Mouse (Mus musculus) forebrain, embryonic 12.5 days (tissue): ENCODE measurements around the gene Lyar. TPM values are rescaled to one million over a fixed set of nuclear protein-coding genes. Genes with fewer than 3 reads are reported as not detected.
A peak's percentile ranks its signal among the peaks of the same experiment; 100 is the strongest.

Source experiments
- ATAC-seq: fragments of 200-750 bp; cut with Nextera tagmentation; 2 replicates; pipeline ENCODE4 v1.8.0; 2017; ENCODE audit warnings: moderate TSS enrichment; ENCODE audit not compliant: low FRiP score
- H3K27ac ChIP-seq: fragments of 300-500 bp; sonication (generic); 2 replicates; pipeline ENCODE4 v1.5.1; 2016; ENCODE audit warnings: mild to moderate bottlenecking
- H3K27me3 ChIP-seq: fragments of 300-500 bp; sonication (generic); 2 replicates; pipeline ENCODE4 v1.6.1; 2016; ENCODE audit warnings: mild to moderate bottlenecking
- H3K36me3 ChIP-seq: fragments of 300-500 bp; sonication (generic); replicated peaks from 2 replicates; pipeline ENCODE4 v1.6.1; 2016; ENCODE audit warnings: mild to moderate bottlenecking
- H3K4me1 ChIP-seq: fragments of 300-500 bp; sonication (generic); 2 replicates; pipeline ENCODE4 v1.6.1; 2016
- H3K4me2 ChIP-seq: fragments of 300-500 bp; sonication (generic); 2 replicates; pipeline ENCODE4 v1.6.1; 2016; ENCODE audit warnings: mild to moderate bottlenecking, moderate library complexity
- H3K4me3 ChIP-seq: fragments of 300-500 bp; sonication (generic); replicated peaks from 2 replicates; pipeline ENCODE4 v1.5.1; 2016; ENCODE audit warnings: mild to moderate bottlenecking
- H3K9ac ChIP-seq: fragments of 300-500 bp; sonication (generic); 2 replicates; pipeline ENCODE4 v1.6.1; 2016; ENCODE audit warnings: mild to moderate bottlenecking
- H3K9me3 ChIP-seq: fragments of 300-500 bp; sonication (generic); 2 replicates; pipeline ENCODE4 v1.6.1; 2016
- WGBS: fragments of 180-500 bp; shearing (Covaris S2); methylation state at CpG from one replicate; pipeline ENCODE4 v1.1.7; 2016; 5-methylcytosine and 5-hydroxymethylcytosine counted together
- polyA plus RNA-seq: library from polyadenylated mRNA; unstranded; fragments of >200 nt; fragmentation: Nextera tagmentation; extraction: Ambion mirVana; gene quantifications from 2 replicates; pipeline ENCODE4 v1.2.1, GENCODE M21; 2016

The Lyar gene
- polyA plus RNA-seq, 1 experiment from 2014 or later: 117 TPM

- ATAC-seq: no peak
- Histone ChIP-seq H3K9me3 (no peaks in the 10 kb centered on the region), H3K4me1 (peaks cover 7% of the 10 kb centered on the region), H3K27ac (no peak overlapping the region), H3K27me3 (no peaks in the 10 kb centered on the region), H3K4me2 (no peak overlapping the region), H3K9ac (no peak overlapping the region), H3K4me3 (no peak overlapping the region), H3K36me3 (peaks cover 9% of the 10 kb centered on the region)
- WGBS: 81% methylated on average over 8 of the region's 8 CpGs
Observed at GRCm38 (mm10) chr5:38258034-38258772, 37.9 kb downstream of the Lyar start.

- H3K27me3 ChIP-seq: no peaks in the 10 kb centered on the region
- WGBS: 82% methylated on average over 5 of the region's 5 CpGs
- peaks cover 15% of the 10 kb centered on the region for H3K36me3 ChIP-seq
- H3K4me3 ChIP-seq: no peak overlapping the region
- ATAC-seq: no peak
- H3K9me3 ChIP-seq: no peaks in the 10 kb centered on the region
- no peak overlapping the region for H3K4me2 ChIP-seq
- no peak overlapping the region for H3K9ac ChIP-seq
- no peak overlapping the region for H3K27ac ChIP-seq
- H3K4me1 ChIP-seq: peaks cover 7% of the 10 kb centered on the region
Observed at GRCm38 (mm10) chr5:38258773-38259146, 38.5 kb downstream of the Lyar start.

- ATAC-seq: peak; percentile 1
- H3K27ac ChIP-seq: peak overlapping the region; percentile 66
- WGBS: 46% methylated on average over 9 of the region's 9 CpGs
Observed at GRCm38 (mm10) chr5:38259455-38260106, 39.3 kb downstream of the Lyar start.

GRCm38 (mm10) chr5:38260107-38260682, 39.9 kb downstream of the Lyar start, which contains the start of gene Tmem128:
Gene Tmem128, plus strand, starts transcription at chr5:38260185.
- Histone ChIP-seq H3K4me1 (peaks cover 7% of the 10 kb centered on the region), H3K36me3 (peaks cover 29% of the 10 kb centered on the region), H3K4me3 (peak within 1 kb of the TSS; percentile 83), H3K9ac (peak within 1 kb of the TSS; percentile 90), H3K4me2 (peak within 1 kb of the TSS; percentile 83), H3K27ac (peak within 1 kb of the TSS; percentile 66), H3K27me3 (no peaks in the 10 kb centered on the region), H3K9me3 (no peaks in the 10 kb centered on the region)
- ATAC-seq: peak; percentile 79
- under 1% methylated on average over 40 of the region's 40 CpGs for WGBS

More at GRCm38 (mm10) chr5:38259455-38260106, 39.3 kb downstream of the Lyar start:
- H3K9me3 ChIP-seq: no peaks in the 10 kb centered on the region
- peak overlapping the region; percentile 83 for H3K4me3 ChIP-seq
- peaks cover 7% of the 10 kb centered on the region for H3K4me1 ChIP-seq
- H3K36me3 ChIP-seq: peaks cover 23% of the 10 kb centered on the region
- no peaks in the 10 kb centered on the region for H3K27me3 ChIP-seq
- peak overlapping the region; percentile 83 for H3K4me2 ChIP-seq
- H3K9ac ChIP-seq: peak overlapping the region; percentile 90

GRCm38 (mm10) chr5:38270942-38271341, 50.7 kb downstream of the Lyar start:
- ATAC-seq: no peak
- Histone ChIP-seq H3K4me3 (no peak overlapping the region), H3K9me3 (no peaks in the 10 kb centered on the region), H3K9ac (no peak overlapping the region), H3K4me1 (0 out of 2 replicates have a peak, but pooled peaks cover 3% of the 10 kb centered on the region), H3K27me3 (peaks cover 29% of the 10 kb centered on the region), H3K4me2 (no peak overlapping the region), H3K27ac (no peak overlapping the region), H3K36me3 (peaks cover 40% of the 10 kb centered on the region)
- 92% methylated on average over 3 of the region's 3 CpGs for WGBS

GRCm38 (mm10) chr5:38273831-38274230, 53.6 kb downstream of the Lyar start:
- no peak overlapping the region for H3K9ac ChIP-seq
- peaks cover 58% of the 10 kb centered on the region for H3K27me3 ChIP-seq
- H3K4me3 ChIP-seq: no peak overlapping the region
- 88% methylated on average over 4 of the region's 4 CpGs for WGBS
- peaks cover 16% of the 10 kb centered on the region for H3K36me3 ChIP-seq
- no peak overlapping the region for H3K27ac ChIP-seq
- no peak overlapping the region for H3K4me2 ChIP-seq
- ATAC-seq: no peak
- peaks cover 19% of the 10 kb centered on the region for H3K4me1 ChIP-seq
- no peaks in the 10 kb centered on the region for H3K9me3 ChIP-seq

GRCm38 (mm10) chr5:38275771-38276170, 55.5 kb downstream of the Lyar start, which contains the start of gene Otop1:
Gene Otop1, plus strand, starts transcription at chr5:38275972.
- no peak for ATAC-seq
- Histone ChIP-seq H3K4me2 (peak within 1 kb of the TSS; percentile 49), H3K4me1 (peaks cover 19% of the 10 kb centered on the region), H3K27me3 (peaks cover 75% of the 10 kb centered on the region), H3K4me3 (peak within 1 kb of the TSS; percentile 36), H3K9ac (no peak within 1 kb of the TSS), H3K27ac (no peak within 1 kb of the TSS), H3K36me3 (peaks cover 11% of the 10 kb centered on the region; the same call in 1 of the 2 replicates), H3K9me3 (no peaks in the 10 kb centered on the region)
- under 1% methylated on average over 4 of the region's 4 CpGs for WGBS

- H3K27me3 ChIP-seq: peaks cover 81% of the 10 kb centered on the region
- no peak overlapping the region for H3K27ac ChIP-seq
- under 1% methylated on average over 19 of the region's 19 CpGs for WGBS
- peak overlapping the region; percentile 36; the same call in 1 of the 2 replicates for H3K4me3 ChIP-seq
- peaks cover 4% of the 10 kb centered on the region; the same call in 1 of the 2 replicates for H3K36me3 ChIP-seq
- no peak for ATAC-seq
- no peak overlapping the region for H3K9ac ChIP-seq
- H3K9me3 ChIP-seq: no peaks in the 10 kb centered on the region
- peak overlapping the region; percentile 49 for H3K4me2 ChIP-seq
- H3K4me1 ChIP-seq: peaks cover 19% of the 10 kb centered on the region
Observed at GRCm38 (mm10) chr5:38276451-38276850, 56.2 kb downstream of the Lyar start.

GRCm38 (mm10) chr5:38277098-38277866, 57.0 kb downstream of the Lyar start:
- no peaks in the 10 kb centered on the region for H3K36me3 ChIP-seq
- peaks cover 19% of the 10 kb centered on the region for H3K4me1 ChIP-seq
- peaks cover 84% of the 10 kb centered on the region for H3K27me3 ChIP-seq
- peak overlapping the region; percentile 49 for H3K4me2 ChIP-seq
- under 1% methylated on average over 63 of the region's 65 CpGs for WGBS
- peak overlapping the region; percentile 36 for H3K4me3 ChIP-seq
- H3K9me3 ChIP-seq: no peaks in the 10 kb centered on the region
- ATAC-seq: 0 out of 2 replicates have a peak, but pooled peaks have one; percentile 39
- H3K9ac ChIP-seq: 0 out of 2 replicates have a peak overlapping the region, but pooled peaks have one; percentile 17
- no peak overlapping the region for H3K27ac ChIP-seq

GRCm38 (mm10) chr5:38277936-38278600, 57.8 kb downstream of the Lyar start:
- no peak for ATAC-seq
- peak overlapping the region; percentile 49 for H3K4me2 ChIP-seq
- 20% methylated on average over 12 of the region's 12 CpGs for WGBS
- H3K27ac ChIP-seq: no peak overlapping the region
- peak overlapping the region; percentile 36 for H3K4me3 ChIP-seq
- H3K9me3 ChIP-seq: no peaks in the 10 kb centered on the region
- no peaks in the 10 kb centered on the region for H3K36me3 ChIP-seq
- H3K27me3 ChIP-seq: peaks cover 83% of the 10 kb centered on the region
- peaks cover 19% of the 10 kb centered on the region for H3K4me1 ChIP-seq
- no peak overlapping the region for H3K9ac ChIP-seq

- WGBS: 31% methylated on average over 1 of the region's 1 CpGs
- no peak for ATAC-seq
- H3K4me1 ChIP-seq: peaks cover 19% of the 10 kb centered on the region
- no peak overlapping the region for H3K4me2 ChIP-seq
- no peak overlapping the region for H3K4me3 ChIP-seq
- H3K9ac ChIP-seq: no peak overlapping the region
- H3K27ac ChIP-seq: no peak overlapping the region
- H3K27me3 ChIP-seq: peaks cover 63% of the 10 kb centered on the region
- no peaks in the 10 kb centered on the region for H3K9me3 ChIP-seq
- no peaks in the 10 kb centered on the region for H3K36me3 ChIP-seq
Observed at GRCm38 (mm10) chr5:38280075-38280474, 59.8 kb downstream of the Lyar start.
